Mouse (Mus musculus): ENCODE results near the gene Nagk.
"Not testable (repeated sequence)": the region's sequence is repeated elsewhere in the genome, so short reads cannot be mapped to it uniquely, and the experiment has no call there.

Gene Nagk

DNA sequence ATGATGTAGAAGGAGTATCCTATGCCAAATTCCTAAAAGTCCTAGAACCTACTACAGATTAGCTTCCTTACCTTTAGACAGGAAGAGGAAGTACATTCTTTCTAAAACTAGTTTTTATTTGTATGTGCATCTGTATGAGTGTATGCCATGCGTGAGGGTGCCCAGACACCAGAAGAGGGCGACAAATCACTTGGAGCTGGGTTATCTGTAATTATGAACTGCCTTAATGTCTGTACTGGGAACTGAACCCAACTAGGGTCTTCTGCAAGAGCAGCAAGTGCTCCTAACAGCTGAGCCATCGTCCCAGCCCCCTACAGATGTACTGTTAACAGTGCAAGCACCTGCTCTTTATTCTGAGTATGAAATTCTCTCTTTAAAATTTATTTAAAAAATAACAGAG is 21.0 kb downstream of the Nagk start:
- no peak for DNase-seq (ENCODE audit: low read depth, low spot score)

DNA sequence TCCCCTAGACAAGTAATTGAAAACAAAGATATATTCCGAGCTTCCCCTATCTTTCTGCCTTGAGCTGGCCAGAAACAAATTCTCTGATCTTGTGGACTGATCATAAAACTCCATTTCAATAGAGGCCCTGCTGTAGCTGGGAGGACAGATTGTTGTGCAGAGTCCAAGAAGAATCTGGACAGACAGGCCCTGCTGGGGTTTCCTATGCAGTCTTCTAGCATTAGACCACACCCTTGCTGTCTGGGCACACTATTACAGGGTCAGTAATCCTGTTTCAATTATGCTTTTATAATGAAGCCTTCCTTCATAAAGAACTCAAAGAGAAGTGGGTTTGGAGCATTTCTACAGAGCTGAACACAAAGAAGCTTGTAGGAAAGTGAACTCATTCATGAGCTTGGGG is 24.2 kb downstream of the Nagk start:
- DNase-seq (ENCODE audit: low read depth, low spot score), result no peak

DNA sequence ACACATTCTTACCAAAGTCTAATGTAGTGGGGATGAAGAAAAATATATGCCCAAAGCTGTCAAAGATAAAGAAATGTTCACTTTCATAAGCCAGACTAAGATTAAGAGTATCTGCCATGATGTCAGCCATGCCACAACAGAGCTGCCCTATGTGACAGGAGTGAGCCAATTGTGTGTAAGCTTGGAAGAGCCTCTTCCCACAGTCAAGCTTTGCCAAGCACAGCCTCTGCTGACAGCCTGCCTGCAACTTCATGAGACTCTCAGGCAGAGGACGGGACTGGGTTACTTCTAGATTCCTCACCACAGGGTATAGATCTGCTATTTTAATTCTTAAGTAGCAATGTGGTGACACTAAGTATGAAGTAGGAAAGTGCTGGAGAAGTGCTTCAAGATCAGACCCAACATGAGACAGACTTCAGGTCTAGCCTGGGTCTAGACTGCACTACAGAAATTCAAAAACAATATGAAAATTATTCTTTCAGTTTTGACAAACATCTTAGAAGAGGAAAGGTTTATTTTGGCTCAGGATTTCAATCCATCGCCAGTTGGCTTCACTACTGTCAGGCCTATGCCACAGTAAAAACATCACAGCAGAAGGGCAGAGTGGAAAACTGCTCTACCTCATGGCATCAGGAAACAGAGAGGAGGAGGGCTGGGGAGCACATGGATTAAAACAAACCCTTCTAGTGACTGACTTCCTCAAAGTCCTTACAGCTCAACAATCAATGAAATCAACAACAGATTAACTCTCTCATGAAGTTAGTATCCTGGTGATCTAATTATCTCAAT is 26.1 kb downstream of the Nagk start:
- DNase-seq (ENCODE audit: low read depth, low spot score), result no peak

DNA sequence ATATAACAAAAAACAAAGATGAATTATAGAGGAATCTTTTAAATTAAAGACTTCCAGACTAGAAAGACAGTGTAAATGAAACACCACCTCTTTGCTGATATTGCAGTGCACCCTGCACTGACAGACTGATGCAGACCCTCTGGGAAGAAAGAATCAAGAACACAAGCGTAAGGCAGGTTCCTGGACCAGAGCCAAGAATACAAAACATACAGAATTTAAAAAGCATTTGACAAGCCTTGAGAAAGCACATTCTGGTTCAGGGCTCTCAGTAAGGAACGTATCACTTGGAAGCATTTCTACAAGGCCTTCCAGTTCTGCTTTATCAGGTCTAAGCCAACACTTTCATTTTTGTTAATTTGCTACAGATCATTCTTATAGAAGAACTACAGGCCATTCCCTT is 27.1 kb downstream of the Nagk start:
- DNase-seq (ENCODE audit: low read depth, low spot score), result no peak

DNA sequence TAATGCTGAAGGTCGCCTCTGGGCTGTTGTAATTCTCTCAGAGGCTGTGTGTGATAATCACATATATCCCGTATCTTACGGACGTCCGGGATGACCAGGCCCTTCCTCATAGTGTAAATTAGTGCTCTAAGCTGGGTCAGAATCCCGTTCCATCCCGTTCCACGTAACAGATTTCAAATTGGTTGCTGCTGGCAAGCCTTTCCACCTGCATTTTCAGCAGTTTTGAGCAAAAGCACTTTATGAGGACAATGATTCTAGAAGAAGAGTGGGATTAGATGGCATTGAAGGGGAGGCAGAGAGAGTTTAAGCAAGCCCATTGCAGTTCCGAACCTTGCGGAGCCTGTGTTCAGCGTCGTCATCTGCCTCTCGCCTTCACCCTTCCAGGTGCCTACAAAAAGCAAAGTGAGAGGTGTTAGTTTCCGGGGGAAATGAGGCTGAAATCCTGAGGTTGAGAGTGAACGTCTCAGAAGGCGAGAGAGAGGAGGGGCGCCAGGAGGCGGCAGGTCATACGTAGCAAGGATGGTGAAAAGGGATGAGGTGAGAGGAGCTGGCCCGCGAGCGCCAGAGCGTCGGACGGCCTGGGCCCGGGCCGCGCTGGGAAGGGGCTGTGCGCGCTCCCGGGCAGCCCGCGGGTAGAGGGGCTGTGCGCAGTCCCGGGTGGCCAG is 36.3 kb downstream of the Nagk start:
- peak; percentile 64 for DNase-seq (ENCODE audit: low read depth, low spot score)

DNA sequence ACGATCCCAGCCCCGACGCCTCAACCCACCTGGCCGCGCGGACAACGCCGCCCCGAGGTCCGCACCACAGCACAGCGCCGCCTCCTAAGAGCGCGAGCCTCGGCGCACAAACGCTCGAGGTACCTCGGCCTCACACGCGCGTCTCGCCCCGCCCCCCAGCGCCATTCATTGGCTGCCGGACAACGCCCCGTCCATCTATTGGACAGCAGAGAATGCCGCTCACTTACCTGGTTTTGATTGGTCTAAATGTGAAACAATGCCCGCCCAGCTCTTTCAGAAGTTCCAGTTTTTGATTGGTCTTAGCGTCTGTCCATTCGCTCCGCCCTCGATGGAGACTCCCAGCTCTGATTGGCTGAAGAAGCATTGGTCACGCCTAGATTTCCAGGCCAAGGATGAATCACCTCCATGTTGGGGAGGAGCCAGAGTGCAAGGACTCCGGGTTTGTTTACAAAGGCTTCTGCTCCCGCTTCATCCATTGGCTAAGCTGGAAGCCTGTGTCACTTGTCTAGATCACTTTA is 36.9 kb downstream of the Nagk start, which contains the start of gene Paip2b:
Paip2b (minus strand) TSS at position 136 of the 518 bp plus-strand sequence.
- DNase-seq (ENCODE audit: low read depth, low spot score), result peak; percentile 100

DNA sequence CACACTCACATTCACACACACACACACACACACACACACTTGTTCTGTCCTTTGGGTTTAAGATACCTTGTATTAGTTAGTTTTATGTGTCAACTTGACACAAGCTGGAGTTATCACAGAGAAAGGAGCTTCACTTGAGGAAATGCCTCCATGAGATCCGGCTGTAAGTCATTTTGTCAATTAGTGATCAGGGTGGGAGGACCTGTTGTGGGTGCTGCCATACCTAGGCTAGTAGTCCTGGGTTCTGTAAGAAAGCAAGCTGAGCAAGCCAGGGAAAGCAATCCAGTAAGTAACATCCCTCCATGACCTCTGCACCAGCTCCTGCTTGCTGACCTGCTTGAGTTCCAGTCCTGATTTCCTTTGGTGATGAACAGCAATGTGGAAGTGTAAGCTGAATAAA is 37.6 kb downstream of the Nagk start:
- DNase-seq (ENCODE audit: low read depth, low spot score), result not testable (repeated sequence)

DNA sequence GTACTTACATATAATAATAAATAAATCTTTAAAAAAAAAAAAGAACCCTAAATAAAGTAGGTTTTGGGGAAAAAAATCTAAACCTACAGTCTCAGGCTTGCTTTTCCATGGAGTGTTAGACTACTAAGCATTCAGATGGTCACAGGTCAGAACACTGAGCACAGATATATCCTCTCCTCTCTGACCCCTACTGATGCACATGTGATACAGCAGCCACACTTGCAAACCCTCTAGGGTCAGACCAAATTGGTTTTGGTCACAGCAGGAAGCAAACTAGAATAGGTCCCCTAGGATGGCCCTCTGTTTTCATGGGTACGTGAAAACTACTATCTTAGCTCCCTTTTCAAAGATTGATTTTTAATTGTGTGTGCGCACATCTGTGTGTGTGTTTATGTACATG is 42.0 kb downstream of the Nagk start:
- DNase-seq (ENCODE audit: low read depth, low spot score), result no peak

DNA sequence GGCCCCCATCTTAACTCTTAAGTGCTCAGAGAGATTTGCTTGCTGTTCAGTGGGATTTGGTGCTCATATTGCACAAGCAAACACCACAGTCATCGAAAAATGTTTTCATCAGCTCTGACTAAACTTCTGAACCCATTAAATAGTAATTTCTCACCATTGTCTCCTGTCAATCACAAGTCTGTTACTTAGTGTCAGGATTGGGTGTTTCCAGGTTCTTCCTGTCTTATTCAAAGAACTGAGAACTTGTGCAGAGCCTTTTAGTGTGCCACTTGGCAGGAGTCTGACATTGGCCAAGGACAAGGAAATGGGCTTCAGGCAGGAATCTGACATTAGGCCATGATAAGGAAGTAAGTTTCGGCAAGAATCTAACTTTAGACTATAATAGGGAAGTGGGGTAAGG is 43.3 kb downstream of the Nagk start:
- DNase-seq (ENCODE audit: low read depth, low spot score), result no peak

DNA sequence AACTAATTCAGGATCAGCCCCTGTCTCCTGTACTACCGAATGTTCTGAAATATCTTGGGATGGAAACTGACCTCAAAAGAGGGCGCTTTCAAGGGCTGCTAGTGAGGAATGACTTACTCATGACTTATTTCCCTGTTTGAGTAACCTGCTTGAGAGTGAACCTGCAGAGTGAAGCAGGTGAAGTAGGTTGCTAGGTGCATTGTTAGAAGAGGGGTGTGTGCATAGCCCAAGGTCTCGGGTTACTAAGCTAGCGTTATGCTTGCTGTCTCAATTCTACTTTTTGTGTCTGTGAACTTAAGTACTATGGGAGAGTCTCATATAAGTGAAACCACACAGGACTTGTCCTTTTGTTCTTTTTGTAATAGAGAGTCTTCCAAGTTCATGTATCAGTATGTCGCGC is 45.3 kb downstream of the Nagk start:
- DNase-seq (ENCODE audit: low read depth, low spot score), result no peak

DNA sequence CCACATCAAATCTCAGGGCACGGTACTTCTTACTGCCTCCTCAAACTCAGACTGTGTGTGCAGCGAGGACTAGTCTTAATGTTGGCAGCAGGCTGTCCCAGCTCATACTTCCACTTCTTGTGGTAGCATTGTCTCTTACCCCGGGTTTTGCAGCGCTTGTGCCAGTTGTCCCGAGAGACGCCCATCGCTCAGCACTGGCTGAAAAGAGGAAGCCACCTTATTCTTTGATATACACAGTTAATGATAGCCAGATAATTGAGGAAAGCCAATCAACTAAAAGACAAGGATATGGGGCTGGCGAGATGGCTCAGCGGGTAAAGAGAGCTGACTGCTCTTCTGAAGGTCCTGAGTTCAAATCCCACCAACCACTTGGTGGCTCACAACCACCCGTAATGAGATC is 50.1 kb downstream of the Nagk start:
- no peak for DNase-seq (ENCODE audit: low read depth, low spot score)

DNA sequence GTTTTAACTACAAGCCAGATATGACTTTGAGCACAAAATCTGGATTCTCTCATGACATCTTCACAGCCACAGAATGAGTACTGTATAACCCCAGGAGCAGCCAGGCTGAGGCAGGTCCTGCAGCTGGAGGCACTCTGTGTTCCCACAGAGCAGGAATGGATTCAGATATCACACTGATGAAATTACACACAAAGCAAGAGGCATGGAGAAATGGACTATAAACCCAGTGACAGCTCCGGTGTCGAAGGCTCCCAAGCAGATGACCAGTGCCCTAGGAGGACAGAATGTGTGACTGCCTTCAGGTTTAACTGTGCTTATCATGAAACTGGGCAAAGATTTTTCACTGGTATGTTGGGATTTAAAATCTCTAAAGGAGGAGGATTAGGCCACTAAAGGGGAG is 51.4 kb downstream of the Nagk start:
- DNase-seq (ENCODE audit: low read depth, low spot score), result no peak

DNA sequence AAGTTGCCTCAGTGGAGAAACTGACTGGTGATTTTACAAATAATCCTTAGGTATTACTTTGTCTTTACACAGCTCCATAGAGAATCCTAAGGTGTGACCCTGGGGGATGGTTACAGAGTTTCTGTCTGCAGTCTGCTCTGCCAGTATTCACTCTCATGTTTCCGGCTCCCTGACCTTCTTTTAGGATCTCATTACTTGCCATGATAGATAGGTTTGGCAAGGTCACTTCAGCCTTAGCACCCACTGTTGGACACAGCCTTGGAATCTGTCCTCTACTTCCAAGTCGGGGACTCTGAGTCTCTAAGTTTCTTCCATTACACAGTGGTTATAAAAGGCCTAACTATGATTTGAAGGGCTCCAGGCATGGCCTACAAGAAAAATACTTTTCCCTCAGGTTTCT is 54.7 kb downstream of the Nagk start:
- no peak for DNase-seq (ENCODE audit: low read depth, low spot score)
